Mouse (Mus musculus): Measurements from ENCODE around the gene Crtam. TPM values are rescaled to one million over a fixed set of nuclear protein-coding genes. Genes with fewer than 3 reads are reported as not detected.
A peak's percentile ranks its signal among the peaks of the same experiment; 100 is the strongest.

The Crtam gene
- polyA plus RNA-seq, 1 experiment from 2014 or later: 0.07 TPM

GRCm38 (mm10) chr9:41048820-41049219, 44.4 kb upstream of the Crtam start:
- H3K36me3 ChIP-seq (ENCODE audit: control insufficient read depth, insufficient read depth): no peaks in the 10 kb centered on the region; the same call in 1 of the 2 replicates
- 75% methylated on average over 3 of the region's 3 CpGs for WGBS
- H3K4me1 ChIP-seq (replicated peaks; ENCODE audit: control insufficient read depth, insufficient read depth, low read length): no peaks in the 10 kb centered on the region
- no peak for TF ChIP-seq CTCF (IDR thresholded peaks at IDR 0.05; ENCODE audit: low read depth)
- no peak overlapping the region for H3K4me2 ChIP-seq (replicated peaks; ENCODE audit: low read depth)
- no peaks in the 10 kb centered on the region for H3K9me3 ChIP-seq (ENCODE audit: control insufficient read depth)
- H3K27ac ChIP-seq (ENCODE audit: low read depth, low read length): no peak overlapping the region
- no peak for ATAC-seq
- H3K27me3 ChIP-seq (replicated peaks; ENCODE audit: control insufficient read depth, insufficient read depth, low read length): no peaks in the 10 kb centered on the region
- no peak overlapping the region for H3K9ac ChIP-seq (ENCODE audit: low read depth, low read length)
- no peak overlapping the region for H3K4me3 ChIP-seq (ENCODE audit: low read depth, low read length)

DNA sequence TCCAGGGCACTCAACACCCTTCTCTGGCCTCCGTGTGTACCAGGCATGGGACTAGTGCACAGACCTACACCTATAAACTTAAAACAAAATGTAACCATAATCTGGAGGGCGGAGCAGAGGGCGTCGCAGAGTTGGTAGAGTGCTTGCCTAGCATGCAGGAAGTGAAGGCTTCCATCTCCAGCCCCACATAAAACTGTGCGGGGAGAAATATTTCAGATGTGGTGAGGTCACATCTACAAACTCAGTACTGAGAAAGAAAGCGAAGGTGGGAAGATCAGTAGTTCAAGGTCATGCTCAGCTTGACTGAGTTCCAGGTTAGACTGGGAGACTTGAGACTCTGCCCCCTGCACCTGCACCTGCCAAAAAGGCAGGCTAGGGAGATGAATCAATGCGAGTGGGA, 43.8 kb upstream of the Crtam start:
- H3K27ac ChIP-seq (ENCODE audit: low read depth, low read length): no peak overlapping the region
- no peak for ATAC-seq
- no peaks in the 10 kb centered on the region for H3K4me1 ChIP-seq (replicated peaks; ENCODE audit: control insufficient read depth, insufficient read depth, low read length)
- no peaks in the 10 kb centered on the region for H3K9me3 ChIP-seq (ENCODE audit: control insufficient read depth)
- H3K27me3 ChIP-seq (replicated peaks; ENCODE audit: control insufficient read depth, insufficient read depth, low read length): no peaks in the 10 kb centered on the region
- no peaks in the 10 kb centered on the region; the same call in 1 of the 2 replicates for H3K36me3 ChIP-seq (ENCODE audit: control insufficient read depth, insufficient read depth)
- 93% methylated on average over 7 of the region's 7 CpGs for WGBS
- no peak overlapping the region for H3K4me3 ChIP-seq (ENCODE audit: low read depth, low read length)
- H3K9ac ChIP-seq (ENCODE audit: low read depth, low read length): no peak overlapping the region
- TF ChIP-seq CTCF (IDR thresholded peaks at IDR 0.05; ENCODE audit: low read depth): no peak
- H3K4me2 ChIP-seq (replicated peaks; ENCODE audit: low read depth): no peak overlapping the region

GRCm38 (mm10) chr9:41047654-41048053, 43.2 kb upstream of the Crtam start:
- Histone ChIP-seq H3K36me3 (ENCODE audit: control insufficient read depth, insufficient read depth) (no peaks in the 10 kb centered on the region; the same call in 1 of the 2 replicates), H3K4me1 (replicated peaks; ENCODE audit: control insufficient read depth, insufficient read depth, low read length) (no peaks in the 10 kb centered on the region), H3K9me3 (ENCODE audit: control insufficient read depth) (no peaks in the 10 kb centered on the region), H3K4me3 (ENCODE audit: low read depth, low read length) (no peak overlapping the region), H3K4me2 (replicated peaks; ENCODE audit: low read depth) (no peak overlapping the region), H3K27ac (ENCODE audit: low read depth, low read length) (no peak overlapping the region), H3K9ac (ENCODE audit: low read depth, low read length) (no peak overlapping the region), H3K27me3 (replicated peaks; ENCODE audit: control insufficient read depth, insufficient read depth, low read length) (no peaks in the 10 kb centered on the region)
- no peak for ATAC-seq
- WGBS: 79% methylated on average over 2 of the region's 2 CpGs
- TF ChIP-seq CTCF (IDR thresholded peaks at IDR 0.05; ENCODE audit: low read depth): no peak

- no peak overlapping the region for H3K27ac ChIP-seq (ENCODE audit: low read depth, low read length)
- H3K36me3 ChIP-seq (ENCODE audit: control insufficient read depth, insufficient read depth): no peaks in the 10 kb centered on the region; the same call in 1 of the 2 replicates
- no peaks in the 10 kb centered on the region for H3K27me3 ChIP-seq (replicated peaks; ENCODE audit: control insufficient read depth, insufficient read depth, low read length)
- peak; percentile 95 for TF ChIP-seq CTCF (IDR thresholded peaks at IDR 0.05; ENCODE audit: low read depth)
- no peaks in the 10 kb centered on the region for H3K4me1 ChIP-seq (replicated peaks; ENCODE audit: control insufficient read depth, insufficient read depth, low read length)
- no peaks in the 10 kb centered on the region for H3K9me3 ChIP-seq (ENCODE audit: control insufficient read depth)
- 13% methylated on average over 3 of the region's 3 CpGs for WGBS
- H3K4me2 ChIP-seq (replicated peaks; ENCODE audit: low read depth): no peak overlapping the region
- H3K4me3 ChIP-seq (ENCODE audit: low read depth, low read length): no peak overlapping the region
- no peak for ATAC-seq
- no peak overlapping the region for H3K9ac ChIP-seq (ENCODE audit: low read depth, low read length)
Observed at GRCm38 (mm10) chr9:41044626-41045025, 40.2 kb upstream of the Crtam start.

GRCm38 (mm10) chr9:41043641-41044040, 39.2 kb upstream of the Crtam start:
- Histone ChIP-seq H3K27ac (ENCODE audit: low read depth, low read length) (no peak overlapping the region), H3K4me1 (replicated peaks; ENCODE audit: control insufficient read depth, insufficient read depth, low read length) (no peaks in the 10 kb centered on the region), H3K9me3 (ENCODE audit: control insufficient read depth) (no peaks in the 10 kb centered on the region), H3K4me2 (replicated peaks; ENCODE audit: low read depth) (no peak overlapping the region), H3K4me3 (ENCODE audit: low read depth, low read length) (no peak overlapping the region), H3K27me3 (replicated peaks; ENCODE audit: control insufficient read depth, insufficient read depth, low read length) (no peaks in the 10 kb centered on the region), H3K9ac (ENCODE audit: low read depth, low read length) (no peak overlapping the region), H3K36me3 (ENCODE audit: control insufficient read depth, insufficient read depth) (no peaks in the 10 kb centered on the region; the same call in 1 of the 2 replicates)
- ATAC-seq: no peak
- 91% methylated on average over 5 of the region's 5 CpGs for WGBS
- no peak for TF ChIP-seq CTCF (IDR thresholded peaks at IDR 0.05; ENCODE audit: low read depth)

- 84% methylated on average over 3 of the region's 3 CpGs for WGBS
- H3K9me3 ChIP-seq (ENCODE audit: control insufficient read depth): no peaks in the 10 kb centered on the region
- TF ChIP-seq CTCF (IDR thresholded peaks at IDR 0.05; ENCODE audit: low read depth): no peak
- H3K4me1 ChIP-seq (replicated peaks; ENCODE audit: control insufficient read depth, insufficient read depth, low read length): no peaks in the 10 kb centered on the region
- peaks cover 6% of the 10 kb centered on the region; the same call in 1 of the 2 replicates for H3K36me3 ChIP-seq (ENCODE audit: control insufficient read depth, insufficient read depth)
- no peak overlapping the region for H3K4me3 ChIP-seq (ENCODE audit: low read depth, low read length)
- H3K27me3 ChIP-seq (replicated peaks; ENCODE audit: control insufficient read depth, insufficient read depth, low read length): no peaks in the 10 kb centered on the region
- no peak overlapping the region for H3K27ac ChIP-seq (ENCODE audit: low read depth, low read length)
- H3K4me2 ChIP-seq (replicated peaks; ENCODE audit: low read depth): no peak overlapping the region
- H3K9ac ChIP-seq (ENCODE audit: low read depth, low read length): no peak overlapping the region
- no peak for ATAC-seq
Observed at GRCm38 (mm10) chr9:41041404-41041803, 37.0 kb upstream of the Crtam start.

- ATAC-seq: no peak
- H3K9ac ChIP-seq (ENCODE audit: low read depth, low read length): no peak overlapping the region
- no peak overlapping the region for H3K4me3 ChIP-seq (ENCODE audit: low read depth, low read length)
- no peak for TF ChIP-seq CTCF (IDR thresholded peaks at IDR 0.05; ENCODE audit: low read depth)
- H3K4me1 ChIP-seq (replicated peaks; ENCODE audit: control insufficient read depth, insufficient read depth, low read length): no peaks in the 10 kb centered on the region
- H3K9me3 ChIP-seq (ENCODE audit: control insufficient read depth): no peaks in the 10 kb centered on the region
- H3K27me3 ChIP-seq (replicated peaks; ENCODE audit: control insufficient read depth, insufficient read depth, low read length): no peaks in the 10 kb centered on the region
- H3K27ac ChIP-seq (ENCODE audit: low read depth, low read length): no peak overlapping the region
- H3K4me2 ChIP-seq (replicated peaks; ENCODE audit: low read depth): no peak overlapping the region
- 55% methylated on average over 9 of the region's 9 CpGs for WGBS
- peaks cover 10% of the 10 kb centered on the region; the same call in 1 of the 2 replicates for H3K36me3 ChIP-seq (ENCODE audit: control insufficient read depth, insufficient read depth)
Observed at GRCm38 (mm10) chr9:41038150-41038664, 33.8 kb upstream of the Crtam start.

All from intestine, postnatal 0 days (tissue).